Mouse (Mus musculus) testis, adult 2 months (tissue): ENCODE measurements at regions not wholly inside any gene's neighbourhood (a gene's known extent, or its start where the extent isn't known, plus 50 kb on each side); places are given as distances from the start of the nearest gene placed in this dataset.
"Not testable (repeated sequence)": the region's sequence is repeated elsewhere in the genome, so short reads cannot be mapped to it uniquely, and the experiment has no call there.

ENCODE experiments used
- H3K27ac ChIP-seq: fragments of 200-500 bp; 2 replicates; pipeline ENCODE4 v1.5.1; 2012; ENCODE audit warnings: low read depth, low read length; ENCODE audit not compliant: control insufficient read depth, insufficient read depth
- H3K27me3 ChIP-seq: fragments of 200-500 bp; 2 replicates; pipeline ENCODE4 v1.6.1; 2012; ENCODE audit warnings: mild to moderate bottlenecking, low read length, moderate library complexity; ENCODE audit not compliant: control insufficient read depth, insufficient read depth
- H3K36me3 ChIP-seq: fragments of 200-500 bp; 2 replicates; pipeline ENCODE4 v1.6.1; 2012; ENCODE audit warnings: mild to moderate bottlenecking, low read length; ENCODE audit not compliant: control insufficient read depth, insufficient read depth
- H3K4me1 ChIP-seq: fragments of 200-500 bp; 2 replicates; pipeline ENCODE4 v1.6.1; 2012; ENCODE audit warnings: low read length; ENCODE audit not compliant: control insufficient read depth, insufficient read depth
- H3K4me3 ChIP-seq: fragments of 200-500 bp; 2 replicates; pipeline ENCODE4 v1.5.1; 2012; ENCODE audit warnings: low read depth, mild to moderate bottlenecking, low read length, moderate library complexity, mixed read lengths; ENCODE audit not compliant: control insufficient read depth
- CTCF ChIP-seq: fragments of 200-500 bp; IDR thresholded peaks from 2 replicates; pipeline ENCODE4 v1.5.1; 2012; ENCODE audit warnings: low read depth, mild to moderate bottlenecking, inconsistent platforms, low read length, moderate library complexity; ENCODE audit not compliant: control insufficient read depth, insufficient read depth, insufficient replicate concordance
- POLR2A ChIP-seq: fragments of 200-500 bp; IDR thresholded peaks from 2 replicates; pipeline ENCODE4 v1.6.1; 2012; ENCODE audit warnings: low read depth, mild to moderate bottlenecking, inconsistent platforms, low read length, moderate library complexity; ENCODE audit not compliant: control insufficient read depth

GRCm38 (mm10) chr13:88613231-88613630, 208.0 kb upstream of the Edil3 start:
- Histone ChIP-seq H3K4me3 (no peak overlapping the region), H3K4me1 (no peaks in the 10 kb centered on the region)
- TF ChIP-seq CTCF (no peak), POLR2A (no peak)

GRCm38 (mm10) chr13:88650135-88650534, 171.1 kb upstream of the Edil3 start:
- H3K4me3 ChIP-seq, result no peak overlapping the region
- no peaks in the 10 kb centered on the region for H3K36me3 ChIP-seq
- no peak for TF ChIP-seq CTCF
- no peak for TF ChIP-seq POLR2A
- no peak overlapping the region for H3K27ac ChIP-seq
- no peaks in the 10 kb centered on the region for H3K4me1 ChIP-seq
- no peaks in the 10 kb centered on the region for H3K27me3 ChIP-seq

More at GRCm38 (mm10) chr13:88613231-88613630, 208.0 kb upstream of the Edil3 start:
- H3K27me3 ChIP-seq, result no peaks in the 10 kb centered on the region
- no peaks in the 10 kb centered on the region for H3K36me3 ChIP-seq
- no peak overlapping the region for H3K27ac ChIP-seq

GRCm38 (mm10) chr13:88651036-88651435, 170.2 kb upstream of the Edil3 start:
- H3K27ac ChIP-seq, result no peak overlapping the region
- H3K36me3 ChIP-seq, result no peaks in the 10 kb centered on the region
- no peak overlapping the region for H3K4me3 ChIP-seq
- no peaks in the 10 kb centered on the region for H3K27me3 ChIP-seq
- H3K4me1 ChIP-seq, result no peaks in the 10 kb centered on the region; the same call in 1 of the 2 replicates
- no peak for TF ChIP-seq POLR2A
- TF ChIP-seq CTCF, result no peak

GRCm38 (mm10) chr13:88655030-88655429, 166.2 kb upstream of the Edil3 start:
- no peaks in the 10 kb centered on the region; the same call in 1 of the 2 replicates for H3K4me1 ChIP-seq
- TF ChIP-seq CTCF, result no peak
- TF ChIP-seq POLR2A, result no peak
- peak overlapping the region; percentile 72 for H3K27ac ChIP-seq
- H3K36me3 ChIP-seq, result no peaks in the 10 kb centered on the region
- no peak overlapping the region for H3K4me3 ChIP-seq
- no peaks in the 10 kb centered on the region for H3K27me3 ChIP-seq

- Histone ChIP-seq H3K4me3 (no peak overlapping the region), H3K27ac (no peak overlapping the region), H3K27me3 (no peaks in the 10 kb centered on the region), H3K36me3 (no peaks in the 10 kb centered on the region), H3K4me1 (no peaks in the 10 kb centered on the region)
- no peak for TF ChIP-seq CTCF
- TF ChIP-seq POLR2A, result no peak
These were observed 145.4 kb upstream of the Edil3 start for GRCm38 (mm10) chr13:88675835-88676234.

GRCm38 (mm10) chr13:88704526-88704925, 116.7 kb upstream of the Edil3 start:
- TF ChIP-seq POLR2A (no peak), CTCF (no peak)
- Histone ChIP-seq H3K27me3 (no peaks in the 10 kb centered on the region), H3K4me3 (no peak overlapping the region), H3K4me1 (no peaks in the 10 kb centered on the region), H3K36me3 (no peaks in the 10 kb centered on the region), H3K27ac (no peak overlapping the region)

GRCm38 (mm10) chr13:88729626-88730025, 91.6 kb upstream of the Edil3 start:
- not testable (repeated sequence) for H3K27ac ChIP-seq

GRCm38 (mm10) chr13:88749916-88750315, 71.4 kb upstream of the Edil3 start:
- TF ChIP-seq POLR2A (no peak), CTCF (no peak)
- Histone ChIP-seq H3K36me3 (no peaks in the 10 kb centered on the region), H3K27me3 (no peaks in the 10 kb centered on the region), H3K4me1 (no peaks in the 10 kb centered on the region), H3K4me3 (no peak overlapping the region), H3K27ac (no peak overlapping the region)

More at GRCm38 (mm10) chr13:88729626-88730025, 91.6 kb upstream of the Edil3 start:
- H3K4me1 ChIP-seq, H3K27me3 ChIP-seq, H3K4me3 ChIP-seq, H3K36me3 ChIP-seq: not testable (repeated sequence)
